Mouse (Mus musculus): ENCODE measurements around the gene Olfr411. TPM values are rescaled to one million over a fixed set of nuclear protein-coding genes. Genes with fewer than 3 reads are reported as not detected.

Gene Olfr411
- polyA plus RNA-seq, 1 experiment from 2014 or later = not detected

GRCm38 (mm10) chr11:74337931-74338330 lies 14.5 kb downstream of the Olfr411 start, which contains the start of gene Olfr410:
TSS of gene Olfr410 (minus strand) at chr11:74338031.
- no peak for ATAC-seq
- H3K27me3 ChIP-seq (replicated peaks) = no peaks in the 10 kb centered on the region
- no peak within 1 kb of the TSS for H3K9ac ChIP-seq
- 82% methylated on average over 6 of the region's 6 CpGs for WGBS
- no peak within 1 kb of the TSS for H3K27ac ChIP-seq
- H3K4me2 ChIP-seq (replicated peaks) = no peak within 1 kb of the TSS
- no peaks in the 10 kb centered on the region for H3K9me3 ChIP-seq
- H3K36me3 ChIP-seq = no peaks in the 10 kb centered on the region
- H3K4me3 ChIP-seq (replicated peaks) = no peak within 1 kb of the TSS
- no peaks in the 10 kb centered on the region for H3K4me1 ChIP-seq (replicated peaks)

GRCm38 (mm10) chr11:74328781-74329180 lies 23.7 kb downstream of the Olfr411 start:
- H3K27ac ChIP-seq = no peak overlapping the region
- no peak for ATAC-seq
- no peak overlapping the region for H3K9ac ChIP-seq
- H3K9me3 ChIP-seq = no peaks in the 10 kb centered on the region
- H3K36me3 ChIP-seq = no peaks in the 10 kb centered on the region
- no peaks in the 10 kb centered on the region for H3K27me3 ChIP-seq (replicated peaks)
- no peak overlapping the region for H3K4me2 ChIP-seq (replicated peaks)
- H3K4me1 ChIP-seq (replicated peaks) = no peaks in the 10 kb centered on the region
- H3K4me3 ChIP-seq (replicated peaks) = no peak overlapping the region

GRCm38 (mm10) chr11:74326044-74326443 lies 26.4 kb downstream of the Olfr411 start:
- WGBS = 75% methylated on average over 2 of the region's 2 CpGs
- ATAC-seq = no peak
- H3K27ac ChIP-seq = no peak overlapping the region

More at GRCm38 (mm10) chr11:74326044-74326443, 26.4 kb downstream of the Olfr411 start:
- Histone ChIP-seq H3K36me3 (no peaks in the 10 kb centered on the region), H3K4me1 (replicated peaks) (no peaks in the 10 kb centered on the region), H3K9me3 (no peaks in the 10 kb centered on the region; the same call in 1 of the 2 replicates), H3K9ac (no peak overlapping the region), H3K4me2 (replicated peaks) (no peak overlapping the region), H3K4me3 (replicated peaks) (no peak overlapping the region), H3K27me3 (replicated peaks) (no peaks in the 10 kb centered on the region)

Other genes with a start within 250 kb of the Olfr411 start
- gene Olfr401, start 238.9 kb downstream of the Olfr411 start, polyA plus RNA-seq (2015; fragmentation: Nextera tagmentation; extraction: Ambion mirVana) = not detected in 2 replicates
- gene Olfr402, start 199.1 kb downstream of the Olfr411 start, polyA plus RNA-seq (2015; fragmentation: Nextera tagmentation; extraction: Ambion mirVana) = not detected in 2 replicates
- gene Olfr403, start 166.4 kb downstream of the Olfr411 start, polyA plus RNA-seq (2015; fragmentation: Nextera tagmentation; extraction: Ambion mirVana) = not detected in 2 replicates
- not detected in 2 replicates for gene Olfr43, start 141.3 kb downstream of the Olfr411 start, polyA plus RNA-seq (2015; fragmentation: Nextera tagmentation; extraction: Ambion mirVana)
- gene Olfr406, start 92.8 kb downstream of the Olfr411 start, polyA plus RNA-seq (2015; fragmentation: Nextera tagmentation; extraction: Ambion mirVana) = not detected in 2 replicates
- not detected in 2 replicates for gene Olfr59, start 68.9 kb downstream of the Olfr411 start, polyA plus RNA-seq (2015; fragmentation: Nextera tagmentation; extraction: Ambion mirVana)
- gene Olfr410, start 14.6 kb downstream of the Olfr411 start, polyA plus RNA-seq (2015; fragmentation: Nextera tagmentation; extraction: Ambion mirVana) = not detected in 2 replicates
- not detected in 2 replicates for gene Olfr412, start 9.4 kb upstream of the Olfr411 start, polyA plus RNA-seq (2015; fragmentation: Nextera tagmentation; extraction: Ambion mirVana)